Mouse (Mus musculus): ENCODE results near the gene Palm2.

DNA sequence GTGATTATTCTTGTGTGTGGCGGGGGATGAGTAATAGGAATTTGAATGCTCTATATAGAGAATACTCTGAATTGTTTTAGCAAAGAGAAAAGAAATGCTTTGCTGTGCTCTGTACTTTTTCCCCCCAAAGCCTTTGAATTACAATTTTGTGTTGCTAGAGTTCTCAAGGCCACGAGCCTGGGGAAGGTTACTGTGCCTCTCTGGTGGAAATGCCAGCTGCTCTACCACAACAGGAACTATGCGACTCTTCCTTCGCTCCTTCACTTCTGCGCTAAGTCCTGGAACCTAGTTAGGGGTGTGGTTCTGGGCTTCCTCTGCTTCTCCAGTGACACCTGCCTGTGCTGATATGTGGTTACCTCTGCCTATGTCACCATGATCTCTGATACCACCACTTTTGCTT is 178.7 kb downstream of the Palm2 start:
- TF ChIP-seq CTCF (conservative IDR thresholded peaks at IDR 0.05; ENCODE audit: insufficient read depth, insufficient read length, low read depth, low read length) (no peak), POLR2A (IDR thresholded peaks at IDR 0.05; ENCODE audit: low read depth, low read length) (no peak)
